Mouse (Mus musculus) limb, embryonic 10.5 days (tissue): Measurements from ENCODE around the gene Cgas. TPM values are rescaled to one million over a fixed set of nuclear protein-coding genes. Genes with fewer than 3 reads are reported as not detected.

Experiments used
- DNase-seq: peaks from one replicate; pipeline ENCODE4 v3.0.0-alpha.2; 2017; ENCODE audit warnings: low spot score
- H3K27ac ChIP-seq: fragments of 300-500 bp; sonication (generic); 2 replicates; pipeline ENCODE4 v1.5.1; 2016; ENCODE audit warnings: mild to moderate bottlenecking
- H3K27me3 ChIP-seq: fragments of 300-500 bp; sonication (generic); 2 replicates; pipeline ENCODE4 v1.6.1; 2016; ENCODE audit warnings: low read depth, mild to moderate bottlenecking; ENCODE audit not compliant: poor library complexity, severe bottlenecking
- H3K36me3 ChIP-seq: fragments of 300-500 bp; sonication (generic); 2 replicates; pipeline ENCODE4 v1.6.1; 2016; ENCODE audit warnings: mild to moderate bottlenecking, moderate library complexity
- H3K4me1 ChIP-seq: fragments of 300-500 bp; sonication (generic); 2 replicates; pipeline ENCODE4 v1.6.1; 2016
- H3K4me3 ChIP-seq: fragments of 300-500 bp; sonication (generic); 2 replicates; pipeline ENCODE4 v1.5.1; 2016; ENCODE audit warnings: mild to moderate bottlenecking, moderate library complexity
- H3K9me3 ChIP-seq: fragments of 300-500 bp; sonication (generic); replicated peaks from 2 replicates; pipeline ENCODE4 v1.6.1; 2016; ENCODE audit warnings: mild to moderate bottlenecking
- WGBS: fragments of 180-500 bp; shearing (Covaris S2); methylation state at CpG from one replicate; pipeline ENCODE4 v1.1.7; 2016; 5-methylcytosine and 5-hydroxymethylcytosine counted together
- polyA plus RNA-seq: library from polyadenylated mRNA; unstranded; fragments of >200 nt; fragmentation: Nextera tagmentation; extraction: Ambion mirVana; gene quantifications from 2 replicates; pipeline ENCODE4 v1.2.1, GENCODE M21; 2016

Cgas gene
- polyA plus RNA-seq, 1 experiment from 2014 or later: 0.45 TPM

DNA sequence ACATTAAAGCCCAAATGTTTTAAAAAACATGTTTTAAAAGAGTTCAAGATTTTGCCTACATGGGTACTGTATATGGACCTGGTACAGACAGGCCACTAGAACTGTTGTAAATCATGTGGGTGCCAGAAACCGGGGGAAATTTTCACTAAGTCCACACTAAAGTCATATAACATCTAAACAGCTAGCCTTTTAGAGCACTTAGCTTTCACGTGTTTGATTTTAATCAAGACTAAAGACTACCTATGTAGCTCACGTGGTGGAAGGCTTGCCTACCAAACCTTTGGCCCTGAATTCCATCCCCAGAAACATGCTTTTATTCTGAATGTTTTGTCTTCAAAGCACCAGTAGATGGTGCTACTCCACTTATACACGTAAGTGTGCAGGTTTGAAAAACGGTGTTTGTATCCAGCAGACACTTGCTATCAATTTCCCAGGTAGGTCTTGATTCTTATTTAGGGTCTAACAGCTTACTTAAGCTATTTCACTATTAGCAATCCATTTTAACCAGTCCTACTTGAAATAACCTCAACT lies 34.0 kb upstream of the Cgas start:
- WGBS: 2% methylated on average over 5 of the region's 5 CpGs
- no peak overlapping the region for H3K27ac ChIP-seq
- peaks cover 75% of the 10 kb centered on the region for H3K36me3 ChIP-seq

DNA sequence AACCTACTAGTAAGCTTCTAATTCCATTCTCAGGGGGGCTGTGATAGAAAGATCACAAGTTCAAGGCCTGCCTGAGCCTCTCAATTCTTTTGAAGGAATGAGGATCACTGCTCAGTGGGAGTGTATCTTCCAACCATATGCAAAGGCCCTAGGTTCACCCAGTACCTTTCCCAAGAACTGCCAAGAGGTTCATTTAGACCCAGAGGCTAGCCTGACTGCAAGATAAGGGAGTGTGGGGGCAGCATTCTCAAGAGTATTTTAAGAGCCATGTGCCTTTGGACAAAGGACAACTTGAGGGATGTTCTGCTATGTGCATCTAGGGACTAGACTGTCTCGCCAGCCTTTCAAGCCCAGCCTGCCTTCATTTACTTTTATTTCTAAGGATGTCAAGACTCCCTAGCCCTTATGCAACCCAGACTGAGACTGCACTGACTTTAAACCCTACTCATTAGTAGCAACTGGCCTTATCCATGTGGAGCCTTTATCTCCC lies 33.5 kb upstream of the Cgas start:
- no peak overlapping the region for H3K27ac ChIP-seq
- no peak overlapping the region for H3K4me3 ChIP-seq
- H3K36me3 ChIP-seq: peaks cover 79% of the 10 kb centered on the region
- peaks cover 4% of the 10 kb centered on the region; the same call in 1 of the 2 replicates for H3K4me1 ChIP-seq
- no peaks in the 10 kb centered on the region for H3K9me3 ChIP-seq
- peak; percentile 54 for DNase-seq
- WGBS: 6% methylated on average over 1 of the region's 1 CpGs
- H3K27me3 ChIP-seq: no peaks in the 10 kb centered on the region

More for the DNA sequence above, 34.0 kb upstream of the Cgas start:
- no peak for DNase-seq
- H3K9me3 ChIP-seq: no peaks in the 10 kb centered on the region
- peaks cover 4% of the 10 kb centered on the region; the same call in 1 of the 2 replicates for H3K4me1 ChIP-seq
- H3K4me3 ChIP-seq: no peak overlapping the region
- no peaks in the 10 kb centered on the region for H3K27me3 ChIP-seq

DNA sequence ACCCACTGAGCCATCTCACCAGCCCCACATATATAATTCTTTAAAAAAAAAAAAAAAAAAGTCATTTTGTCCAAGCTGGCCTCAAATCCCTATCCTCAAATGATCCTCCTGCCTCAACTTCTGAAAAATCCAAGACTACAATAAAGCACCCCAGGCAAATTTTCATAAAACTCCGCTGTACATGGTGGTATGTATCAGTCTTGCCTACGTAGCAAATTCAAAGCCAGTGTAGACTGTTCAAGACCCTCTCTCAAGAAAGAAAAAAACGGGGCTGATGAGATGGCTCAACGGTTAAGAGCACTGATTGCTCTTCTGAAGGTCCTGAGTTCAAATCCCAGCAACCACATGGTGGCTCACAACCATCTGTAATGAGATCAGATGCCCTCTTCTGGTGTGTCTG lies 32.8 kb upstream of the Cgas start:
- Histone ChIP-seq H3K4me1 (peaks cover 4% of the 10 kb centered on the region; the same call in 1 of the 2 replicates), H3K4me3 (no peak overlapping the region), H3K27me3 (no peaks in the 10 kb centered on the region), H3K27ac (no peak overlapping the region), H3K9me3 (no peaks in the 10 kb centered on the region), H3K36me3 (peaks cover 82% of the 10 kb centered on the region)
- DNase-seq: no peak
- 89% methylated on average over 4 of the region's 4 CpGs for WGBS

DNA sequence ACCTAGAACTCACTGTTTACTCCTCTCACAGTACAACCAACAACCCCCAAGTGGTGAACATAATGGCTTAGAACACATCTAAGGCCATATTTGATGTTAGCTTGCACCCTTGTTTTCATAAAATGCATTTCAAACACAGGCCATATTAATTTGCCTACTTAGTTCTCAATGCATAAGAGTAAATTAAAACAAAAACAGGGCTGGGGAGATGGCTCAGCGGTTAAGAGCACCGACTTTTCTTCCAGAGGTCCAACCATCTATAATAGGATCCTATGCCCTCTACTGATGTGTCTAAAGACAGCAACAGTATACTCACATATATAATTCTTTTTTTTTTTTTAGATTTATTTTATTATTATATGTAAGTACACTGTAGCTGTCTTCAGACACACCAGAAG lies 32.3 kb upstream of the Cgas start:
- DNase-seq: no peak
- Histone ChIP-seq H3K4me3 (no peak overlapping the region), H3K4me1 (peaks cover 4% of the 10 kb centered on the region; the same call in 1 of the 2 replicates), H3K27me3 (no peaks in the 10 kb centered on the region), H3K27ac (no peak overlapping the region), H3K36me3 (peaks cover 82% of the 10 kb centered on the region), H3K9me3 (no peaks in the 10 kb centered on the region)
- WGBS: 91% methylated on average over 2 of the region's 2 CpGs

DNA sequence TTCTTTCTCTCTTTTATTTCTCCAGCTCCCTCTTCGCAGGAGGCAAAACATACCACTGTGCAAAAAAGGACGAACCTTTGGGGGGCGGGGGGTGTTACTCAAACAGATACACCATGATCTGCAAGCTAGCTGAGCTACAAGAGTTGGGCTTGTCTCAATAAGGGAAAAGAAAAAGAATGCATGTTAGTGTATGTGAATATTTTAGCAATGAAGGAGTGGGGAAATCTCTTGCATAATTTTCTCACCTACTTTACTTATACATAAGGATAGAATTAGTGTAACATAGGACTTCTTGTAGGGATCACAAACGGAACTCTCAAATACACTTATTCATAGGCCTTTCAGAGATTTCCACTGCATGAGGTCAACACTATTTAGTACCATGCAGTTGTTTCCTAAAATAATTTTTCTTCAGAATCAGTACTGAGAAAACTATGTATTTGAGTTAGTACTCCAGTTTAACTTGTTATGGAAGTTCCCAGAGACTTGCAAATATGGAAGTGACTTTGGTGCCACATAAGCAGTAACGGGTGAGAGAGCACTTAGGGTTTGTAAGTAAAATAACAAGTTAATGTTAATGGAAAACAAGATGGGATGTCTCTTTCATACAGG lies 31.8 kb upstream of the Cgas start:
- H3K4me1 ChIP-seq: peaks cover 4% of the 10 kb centered on the region; the same call in 1 of the 2 replicates
- DNase-seq: no peak
- H3K27ac ChIP-seq: no peak overlapping the region
- WGBS: 93% methylated on average over 5 of the region's 5 CpGs
- no peaks in the 10 kb centered on the region for H3K9me3 ChIP-seq
- peaks cover 82% of the 10 kb centered on the region for H3K36me3 ChIP-seq
- no peak overlapping the region for H3K4me3 ChIP-seq
- H3K27me3 ChIP-seq: no peaks in the 10 kb centered on the region

DNA sequence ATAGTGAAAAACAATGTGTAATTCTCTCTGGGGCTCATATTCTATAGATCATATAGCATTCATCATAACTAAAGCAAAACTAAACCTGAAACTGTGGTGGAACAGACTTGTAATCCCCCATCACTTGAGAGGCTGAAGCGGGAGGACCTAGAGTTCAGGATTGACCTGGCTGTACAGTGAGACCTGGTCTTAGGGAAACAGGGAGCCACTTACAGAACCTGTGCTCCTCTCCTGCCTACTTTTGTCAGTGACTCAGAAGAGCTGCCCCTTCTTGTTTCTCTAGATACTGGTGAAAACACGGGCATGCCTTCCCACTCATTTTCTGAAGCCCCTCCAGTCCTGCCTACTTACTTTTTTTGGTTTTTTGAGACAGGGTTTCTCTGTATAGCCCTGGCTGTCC lies 31.2 kb upstream of the Cgas start:
- 84% methylated on average over 2 of the region's 2 CpGs for WGBS
- no peak overlapping the region for H3K4me3 ChIP-seq
- H3K9me3 ChIP-seq: no peaks in the 10 kb centered on the region
- H3K27me3 ChIP-seq: no peaks in the 10 kb centered on the region
- no peak for DNase-seq
- H3K27ac ChIP-seq: no peak overlapping the region
- H3K4me1 ChIP-seq: peaks cover under 1% of the 10 kb centered on the region; the same call in 1 of the 2 replicates
- H3K36me3 ChIP-seq: peaks cover 80% of the 10 kb centered on the region

DNA sequence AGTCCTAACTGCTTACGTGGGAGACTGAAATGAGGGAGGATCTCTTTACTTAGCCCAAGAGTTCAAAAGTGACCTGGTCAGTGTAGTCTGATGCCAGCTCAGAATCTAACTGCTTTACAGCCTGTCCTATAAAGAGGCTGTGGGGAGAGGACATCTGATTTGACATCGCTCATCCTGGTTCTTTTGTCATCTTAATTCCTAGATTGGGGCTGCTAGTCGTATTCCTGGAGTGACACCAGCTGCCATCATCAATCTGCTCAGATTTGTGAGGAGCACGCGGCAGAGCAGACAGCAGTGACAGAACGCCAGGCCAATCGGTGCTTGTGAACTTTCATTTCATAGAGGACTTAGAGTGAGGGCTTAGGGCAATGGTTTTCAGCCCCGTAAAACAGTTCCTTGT lies 30.6 kb upstream of the Cgas start:
- WGBS: 90% methylated on average over 8 of the region's 8 CpGs
- H3K27me3 ChIP-seq: no peaks in the 10 kb centered on the region
- H3K36me3 ChIP-seq: peaks cover 80% of the 10 kb centered on the region
- no peaks in the 10 kb centered on the region for H3K9me3 ChIP-seq
- H3K4me3 ChIP-seq: no peak overlapping the region
- no peak overlapping the region for H3K27ac ChIP-seq
- no peaks in the 10 kb centered on the region for H3K4me1 ChIP-seq
- DNase-seq: no peak

DNA sequence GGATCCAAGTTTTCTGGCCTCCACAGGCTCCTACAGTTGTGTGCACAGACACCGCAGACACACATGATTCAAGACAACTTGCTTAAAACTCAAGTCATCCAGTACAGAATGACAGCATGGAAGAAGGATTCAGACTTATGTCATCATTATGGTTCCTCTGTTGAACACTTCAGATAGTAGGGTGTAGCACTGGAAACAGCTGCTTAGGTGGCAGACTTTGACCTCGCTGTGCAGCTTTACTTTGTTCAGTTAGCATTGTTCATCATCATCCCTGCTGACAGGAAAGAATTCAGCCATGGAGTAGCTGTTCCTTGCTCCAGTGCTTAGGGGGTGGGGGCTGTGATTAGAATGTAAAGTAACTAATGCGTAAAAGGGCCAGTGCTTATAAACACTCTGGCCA lies 22.7 kb upstream of the Cgas start:
- Histone ChIP-seq H3K36me3 (peaks cover 92% of the 10 kb centered on the region), H3K4me3 (no peak overlapping the region), H3K27me3 (no peaks in the 10 kb centered on the region), H3K27ac (no peak overlapping the region), H3K9me3 (no peaks in the 10 kb centered on the region), H3K4me1 (no peaks in the 10 kb centered on the region)
- DNase-seq: no peak
- 94% methylated on average over 3 of the region's 3 CpGs for WGBS

DNA sequence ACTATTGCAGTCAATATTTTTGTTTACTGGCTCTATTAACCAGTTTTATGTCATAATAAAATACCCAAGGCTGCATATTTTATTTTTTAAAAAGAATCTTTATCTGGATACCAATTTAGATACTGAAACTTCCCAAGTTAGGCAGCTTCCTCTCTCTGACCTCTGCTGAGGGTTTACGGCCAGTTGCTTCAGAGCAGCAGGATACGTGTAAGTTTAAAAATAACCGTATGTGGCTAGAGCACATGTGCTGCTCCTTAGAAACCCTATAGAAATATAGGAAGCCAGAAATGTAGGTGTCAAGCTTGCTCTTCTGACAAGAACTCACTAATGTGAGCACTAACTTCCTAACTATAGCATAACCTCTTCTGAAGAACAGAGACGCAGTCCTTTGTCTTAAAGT lies 20.3 kb upstream of the Cgas start:
- Histone ChIP-seq H3K36me3 (peaks cover 91% of the 10 kb centered on the region), H3K27ac (no peak overlapping the region), H3K4me1 (no peaks in the 10 kb centered on the region), H3K9me3 (no peaks in the 10 kb centered on the region), H3K4me3 (no peak overlapping the region), H3K27me3 (no peaks in the 10 kb centered on the region)
- WGBS: 93% methylated on average over 4 of the region's 4 CpGs
- DNase-seq: no peak

DNA sequence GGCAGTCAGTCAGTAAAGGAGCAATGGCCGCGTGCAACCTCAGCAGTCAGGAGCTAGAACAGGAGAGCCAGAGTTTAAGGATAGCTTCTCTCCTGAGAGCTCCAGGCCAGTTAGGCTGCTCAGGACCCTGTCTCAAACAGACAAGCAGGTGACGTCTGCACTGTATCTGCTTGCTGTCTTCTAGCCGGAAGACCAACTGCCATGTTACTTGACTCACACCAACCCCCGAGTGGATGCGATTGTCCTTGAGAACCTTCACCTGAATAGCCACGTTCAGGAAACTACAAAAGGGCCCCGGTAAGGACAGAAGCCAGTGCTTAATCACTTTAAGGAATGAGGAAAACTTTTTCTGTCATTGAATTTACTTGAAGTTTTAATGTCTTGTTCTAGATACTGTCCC lies 14.0 kb upstream of the Cgas start:
- Histone ChIP-seq H3K27me3 (no peaks in the 10 kb centered on the region), H3K4me1 (no peaks in the 10 kb centered on the region), H3K9me3 (no peaks in the 10 kb centered on the region), H3K36me3 (peaks cover 85% of the 10 kb centered on the region), H3K27ac (no peak overlapping the region), H3K4me3 (no peak overlapping the region)
- no peak for DNase-seq
- WGBS: 93% methylated on average over 8 of the region's 8 CpGs

DNA sequence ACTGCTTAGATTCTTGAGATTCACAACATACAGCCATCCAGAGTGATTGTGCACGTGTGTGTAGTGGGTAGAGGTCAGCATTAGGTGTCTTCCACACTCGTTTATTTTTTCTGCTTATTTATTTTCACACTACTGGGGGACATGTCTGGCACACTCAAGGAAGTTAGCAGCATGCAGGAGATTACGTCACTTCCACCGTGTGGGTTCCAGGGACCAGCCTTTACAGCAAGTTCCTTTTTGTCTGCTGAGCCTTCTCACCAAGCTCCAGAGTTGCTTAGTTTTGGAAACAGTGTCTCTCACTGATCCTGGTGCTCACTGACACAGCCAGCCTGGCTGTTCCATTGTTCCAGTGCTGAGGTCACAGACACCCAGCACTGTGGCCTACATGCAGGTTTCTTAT lies 8.3 kb upstream of the Cgas start:
- Histone ChIP-seq H3K36me3 (peaks cover 55% of the 10 kb centered on the region), H3K4me3 (no peak overlapping the region), H3K4me1 (peaks cover 13% of the 10 kb centered on the region), H3K27me3 (peaks cover 10% of the 10 kb centered on the region), H3K9me3 (no peaks in the 10 kb centered on the region), H3K27ac (no peak overlapping the region)
- DNase-seq: no peak
- WGBS: 89% methylated on average over 4 of the region's 4 CpGs

DNA sequence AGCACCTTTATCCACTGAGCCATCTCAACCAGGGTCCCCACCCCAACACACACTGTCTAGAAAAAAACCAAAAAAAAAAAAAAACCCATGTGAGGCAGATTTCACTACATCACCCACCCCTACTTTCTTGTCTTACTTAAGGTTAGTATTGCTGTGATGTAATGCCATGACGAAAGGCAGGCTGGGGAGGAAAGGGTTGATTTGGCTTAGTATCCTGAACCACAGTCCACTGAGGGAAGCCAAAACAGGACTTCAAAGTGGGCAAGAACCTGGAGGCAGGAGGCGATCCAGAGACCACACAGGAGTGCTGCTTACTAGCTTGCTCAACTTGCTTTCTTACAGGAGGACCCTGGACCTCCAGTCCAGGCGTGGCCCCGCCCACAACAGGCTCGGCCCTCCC lies 7.4 kb upstream of the Cgas start:
- H3K4me3 ChIP-seq: no peak overlapping the region
- WGBS: 73% methylated on average over 5 of the region's 5 CpGs
- peaks cover 52% of the 10 kb centered on the region for H3K36me3 ChIP-seq

DNA sequence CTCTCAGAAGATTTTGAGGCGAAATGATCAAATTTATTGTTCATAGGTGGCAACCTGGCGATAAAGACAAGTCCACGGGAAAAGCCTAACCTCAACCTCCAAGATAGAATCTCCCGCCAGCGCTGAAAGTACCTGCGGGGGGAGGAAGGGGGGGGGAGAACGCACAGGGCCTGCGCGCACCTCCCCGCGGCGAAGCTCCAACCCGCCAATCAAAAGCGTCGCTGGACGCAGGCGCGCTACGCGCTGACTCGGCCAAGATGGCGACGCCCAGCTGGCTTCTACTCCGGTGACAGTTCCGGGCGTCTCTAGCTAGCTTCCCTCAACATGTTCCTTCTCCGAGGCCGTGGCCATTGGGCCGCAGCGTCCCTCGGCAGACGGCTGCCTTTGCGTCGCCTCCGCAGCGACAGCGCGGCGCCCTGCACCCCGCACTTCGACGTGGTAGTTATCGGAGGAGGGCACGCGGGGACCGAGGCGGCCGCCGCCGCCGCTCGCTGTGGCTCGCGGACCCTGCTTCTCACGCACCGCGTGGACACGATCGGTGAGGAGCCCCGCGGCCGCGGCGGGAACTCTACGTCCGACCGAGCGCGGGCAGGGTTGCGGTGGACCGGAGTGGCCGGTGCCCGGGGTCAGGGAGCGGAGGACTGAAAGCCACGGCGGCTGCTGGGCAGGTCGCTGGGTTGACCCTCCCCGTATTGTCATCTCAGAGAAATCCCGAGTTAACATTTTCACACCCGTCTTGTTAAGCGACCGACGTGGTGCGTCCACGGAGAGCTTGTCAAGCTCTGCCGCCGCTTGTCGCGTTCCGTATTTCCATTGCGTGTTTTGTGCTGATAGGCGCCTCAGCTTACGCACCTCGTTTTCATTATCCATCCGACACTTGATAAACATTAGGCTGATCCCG lies 5.2 kb upstream of the Cgas start, which contains the start of the genes Mto1 and Gm17324:
Gene Mto1 (plus strand): TSS at position 236 of the 901 bp plus-strand sequence.
Gene Gm17324 (minus strand): TSS at position 814 of the 901 bp plus-strand sequence.
- DNase-seq: peak; percentile 96

More for the DNA sequence above, 7.4 kb upstream of the Cgas start:
- Histone ChIP-seq H3K27ac (no peak overlapping the region), H3K27me3 (peaks cover 19% of the 10 kb centered on the region), H3K9me3 (no peaks in the 10 kb centered on the region), H3K4me1 (peaks cover 13% of the 10 kb centered on the region)
- no peak for DNase-seq

More for the DNA sequence above, 5.2 kb upstream of the Cgas start, which contains the start of the genes Mto1 and Gm17324:
- Histone ChIP-seq H3K4me1 (peaks cover 13% of the 10 kb centered on the region), H3K27me3 (peaks cover 41% of the 10 kb centered on the region), H3K9me3 (no peaks in the 10 kb centered on the region), H3K36me3 (peaks cover 33% of the 10 kb centered on the region), H3K27ac (peak within 1 kb of the TSS; percentile 93), H3K4me3 (peak within 1 kb of the TSS; percentile 100)
- under 1% methylated on average over 96 of the region's 96 CpGs for WGBS
